In the genomic region with DNA sequence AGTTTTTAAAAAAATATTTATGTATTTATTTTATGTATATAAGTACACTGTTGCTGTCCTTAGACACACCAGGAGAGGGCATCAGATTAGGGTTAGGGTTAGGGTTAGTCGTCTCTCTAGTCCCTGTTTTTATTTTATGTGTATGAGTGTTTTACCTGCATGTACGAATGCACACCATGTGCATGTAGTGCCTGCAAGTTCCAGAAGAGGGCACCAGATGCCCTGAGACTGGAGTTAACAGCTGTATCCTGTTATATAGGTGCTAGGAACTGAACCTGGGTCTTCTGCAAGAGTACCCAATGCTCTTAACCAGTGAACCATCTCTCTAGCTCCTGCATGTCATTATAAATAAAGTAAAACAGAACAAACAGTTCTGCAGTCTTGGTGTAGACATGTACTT, we compare ENCODE assay signal across 1 mouse cellular context.
TF ChIP-seq lines count a peak whose summit lies in the region.

No protein-coding gene starts in this region.

TF ChIP-seq in CH12.LX, 34 proteins besides CTCF, POLR2A, EP300 and RAD21 (continued from another document):
- TF ChIP-seq ETS1 (conservative IDR thresholded peaks at IDR 0.05; ENCODE audit: low read depth, low read length) = no peak
- no peak for TF ChIP-seq MYC (IDR thresholded peaks at IDR 0.05; ENCODE audit: low read depth, low read length)
